Mouse (Mus musculus) ES-E14 (cell line): ENCODE measurements around the gene Sned1.

ENCODE experiments used
- CHD2 ChIP-seq: IDR thresholded peaks from 2 replicates; pipeline ENCODE4 v1.6.1; 2014; ENCODE audit warnings: mild to moderate bottlenecking, low read depth, low read length, inconsistent platforms
- HCFC1 ChIP-seq: IDR thresholded peaks from 2 replicates; pipeline ENCODE4 v1.6.1; 2012; ENCODE audit warnings: low read length, inconsistent platforms, borderline replicate concordance; ENCODE audit not compliant: insufficient read depth
- MAFK ChIP-seq: IDR thresholded peaks from 2 replicates; pipeline ENCODE4 v1.6.1; 2014; ENCODE audit warnings: mild to moderate bottlenecking, low read depth, low read length, inconsistent platforms; ENCODE audit not compliant: insufficient read depth
- ZC3H11A ChIP-seq: IDR thresholded peaks from 2 replicates; pipeline ENCODE4 v1.6.1; 2012; ENCODE audit warnings: low read depth, mild to moderate bottlenecking, inconsistent platforms, low read length, borderline replicate concordance
- ZNF384 ChIP-seq: IDR thresholded peaks from 2 replicates; pipeline ENCODE4 v1.6.1; 2012; ENCODE audit warnings: low read depth, low read length, inconsistent platforms

DNA sequence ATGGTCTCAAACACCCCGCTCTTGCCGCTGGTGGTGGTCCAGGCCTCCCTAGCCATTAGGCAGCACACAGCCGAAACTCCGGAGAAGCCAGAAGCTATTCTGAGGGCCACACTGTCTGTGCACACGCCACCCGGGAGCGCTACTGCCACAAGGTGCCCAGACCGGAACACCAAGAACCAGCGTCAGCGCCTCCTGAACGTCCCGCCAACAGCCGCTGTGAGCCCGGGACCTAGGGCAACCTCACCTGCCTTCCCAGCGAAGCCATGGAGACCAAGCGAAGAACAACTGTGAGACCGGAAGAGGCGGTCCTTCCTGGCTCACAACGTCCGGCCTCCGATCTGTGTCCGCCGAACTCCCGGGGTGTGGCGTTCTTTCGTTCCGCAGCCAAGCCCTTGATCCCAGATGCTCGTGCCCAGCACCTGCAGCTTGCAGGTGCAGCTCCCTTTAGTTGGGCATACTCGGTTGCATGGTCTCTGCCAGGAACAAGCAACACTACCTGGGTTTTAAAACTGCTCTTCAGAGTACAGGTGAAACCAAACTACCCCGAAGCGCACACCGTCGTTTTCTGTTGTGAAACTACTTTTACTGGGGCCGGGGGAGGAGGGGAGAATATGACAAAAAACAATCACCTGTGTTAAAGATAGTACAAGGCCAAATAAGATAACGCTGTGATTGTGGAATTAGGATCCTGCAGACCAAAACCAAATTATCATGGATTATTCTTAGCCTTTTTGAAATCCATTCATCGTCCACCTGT is 70.1 kb downstream of the Sned1 start, which contains the start of gene Mterf4:
- TF ChIP-seq HCFC1 (peak; percentile 83; the same call in 1 of the 2 replicates), ZNF384 (no peak), ZC3H11A (no peak), CHD2 (no peak), MAFK (no peak)
